Comparison of ENCODE assay signal across 11 mouse cellular contexts in the genomic region with DNA sequence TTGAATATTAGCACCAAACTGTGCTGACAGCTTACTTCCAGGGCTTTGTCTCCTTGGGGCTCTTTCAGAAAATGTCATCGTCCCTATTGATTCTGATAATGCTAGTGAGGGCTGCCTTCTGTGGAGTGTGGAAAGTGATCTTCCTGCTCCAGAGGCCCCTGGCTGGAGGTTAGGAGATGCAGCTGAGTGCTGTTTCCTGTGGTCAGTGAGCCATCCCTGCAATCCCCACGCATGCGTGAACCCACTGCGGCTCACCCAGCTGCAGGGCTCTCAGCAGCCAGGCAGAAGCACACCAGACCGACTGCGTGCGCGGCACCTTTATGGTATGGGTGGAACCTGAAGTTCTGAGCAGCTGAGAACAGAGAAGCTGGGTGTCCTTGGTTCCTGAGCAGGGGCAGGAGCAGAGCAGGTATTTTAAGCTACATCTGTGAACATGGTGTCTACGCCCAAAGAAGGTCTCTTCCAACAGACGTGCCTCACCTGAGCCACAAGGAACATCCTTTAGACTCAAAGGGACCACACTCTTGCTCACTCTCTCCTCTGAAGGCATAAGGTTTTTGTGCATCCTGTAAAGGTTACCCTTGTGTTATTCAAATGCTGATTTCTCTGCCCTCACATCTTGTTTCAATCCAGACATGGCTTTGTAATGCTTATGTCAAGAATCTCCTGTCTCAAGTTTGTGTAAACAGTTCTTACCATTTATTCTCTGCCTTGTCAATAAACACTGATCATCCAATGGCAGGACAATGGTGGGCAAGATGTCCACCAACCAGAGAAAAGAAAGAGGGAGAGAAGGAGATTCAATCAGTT.
A peak's percentile ranks its signal among the peaks of the same experiment; 100 is the strongest.
DNase-seq lines count a peak whose midpoint lies in the region; ATAC-seq and TF ChIP-seq lines count a peak whose summit lies in the region.
"Had no signal": no experiment of that assay in that cellular context is flagged by ENCODE, and none has a peak within 500 bp of the region (broad histone marks: within the 10 kb centered on the region; RNA-seq: fewer than 3 reads in every experiment).

No protein-coding gene starts in this region.

- ATAC-seq in kidney, postnatal 0 days (replicated peaks; ENCODE audit: low FRiP score, low read depth): no peak
- ATAC-seq: Patski had no signal

- no peak for TF ChIP-seq CTCF in heart, adult 2 months (IDR thresholded peaks at IDR 0.05)
- TF ChIP-seq CTCF in kidney, postnatal 0 days (IDR thresholded peaks at IDR 0.05; ENCODE audit: low read depth): no peak

- H3K27ac ChIP-seq in heart, adult 2 months: peak overlapping the region; percentile 80
- H3K27ac ChIP-seq in kidney, postnatal 0 days: no peak overlapping the region
- H3K27ac ChIP-seq: liver, embryonic 15.5 days had no signal

- H3K36me3 ChIP-seq in heart, adult 2 months (ENCODE audit: control insufficient read depth, insufficient read depth, low read length): peaks cover 2% of the 10 kb centered on the region; the same call in 1 of the 2 replicates
- H3K36me3 ChIP-seq in kidney, postnatal 0 days (ENCODE audit: insufficient read depth, low read length): no peaks in the 10 kb centered on the region
- H3K36me3 ChIP-seq: liver, embryonic 15.5 days had no signal

- H3K79me2 ChIP-seq in heart, adult 2 months (replicated peaks; ENCODE audit: control insufficient read depth, insufficient read depth, low read length): no peaks in the 10 kb centered on the region

- TF ChIP-seq EP300 in heart, adult 2 months (IDR thresholded peaks at IDR 0.05; ENCODE audit: insufficient read depth, low read depth, low read length): no peak

- intact Hi-C loops in heart, adult 2 months (cut with DNase I): loop anchor here (1.0 kb wide), 1 partner anchor 74 kb away; no protein-coding TSS in a partner anchor

- no peak overlapping the region for H3K4me2 ChIP-seq in kidney, postnatal 0 days (ENCODE audit: low read length)
- H3K4me2 ChIP-seq: liver, embryonic 15.5 days had no signal

- H3K4me1 ChIP-seq in heart, adult 2 months (ENCODE audit: control insufficient read depth, insufficient read depth, low read length): peaks cover 36% of the 10 kb centered on the region
- H3K4me1 ChIP-seq in kidney, postnatal 0 days (replicated peaks; ENCODE audit: insufficient read depth, low read length): peaks cover 13% of the 10 kb centered on the region

- peak; percentile 65 for DNase-seq in layer of hippocampus, adult 9-11 months
- DNase-seq in layer of hippocampus, postnatal 36 days: no peak
- peak; percentile 36 for DNase-seq in Muller cell, postnatal 12 days (ENCODE audit: inconsistent ontology term)
- peak; percentile 62 to 71 for DNase-seq in heart, adult 2 months
- DNase-seq in kidney, postnatal 0 days (ENCODE audit: low spot score): peak; percentile 60
- DNase-seq in urinary bladder, adult 18-20 months (ENCODE audit: low spot score in 2 of 2): no peak
- no peak for DNase-seq in left cerebral cortex, adult 18-20 months (ENCODE audit: low spot score in 2 of 2)
- DNase-seq in adrenal gland, postnatal 25 days: no peak
- DNase-seq: cerebellum, adult 8-10 months had no signal

- H3K9me3 ChIP-seq in kidney, postnatal 0 days (replicated peaks; ENCODE audit: low read length): no peaks in the 10 kb centered on the region
- H3K9me3 ChIP-seq: liver, embryonic 15.5 days had no signal

- H3K27me3 ChIP-seq in heart, adult 2 months (ENCODE audit: control insufficient read depth, insufficient read depth, low read length): no peaks in the 10 kb centered on the region
- no peaks in the 10 kb centered on the region for H3K27me3 ChIP-seq in kidney, postnatal 0 days (ENCODE audit: insufficient read depth, low read length)
- H3K27me3 ChIP-seq: liver, embryonic 15.5 days; Patski had no signal

- no peak overlapping the region for H3K9ac ChIP-seq in heart, adult 2 months (ENCODE audit: low read depth, low read length)
- H3K9ac ChIP-seq in kidney, postnatal 0 days (ENCODE audit: low read depth, low read length): no peak overlapping the region
- H3K9ac ChIP-seq: liver, embryonic 15.5 days had no signal

- WGBS in heart, adult 2 months: 26% methylated on average over 10 of the region's 10 CpGs
- WGBS in kidney, postnatal 0 days: 42% methylated on average over 10 of the region's 10 CpGs

- H3K4me3 ChIP-seq in heart, adult 2 months: no peak overlapping the region
- H3K4me3 ChIP-seq in kidney, postnatal 0 days (replicated peaks; ENCODE audit: low read depth, low read length): no peak overlapping the region
- H3K4me3 ChIP-seq: liver, embryonic 15.5 days had no signal

- no peak for TF ChIP-seq POLR2A in heart, adult 2 months (IDR thresholded peaks at IDR 0.05; ENCODE audit: insufficient read depth, low read depth, low read length)

Comparison
In these comparisons a context has a peak if more than half of its experiments do, and no peak if none do; other contexts are left out.
1. DNase-seq: peak in layer of hippocampus, adult 9-11 months (single experiment), Muller cell, postnatal 12 days (single experiment), heart, adult 2 months (2 of 2) and kidney, postnatal 0 days (single experiment); none in layer of hippocampus, postnatal 36 days (0 of 2), urinary bladder, adult 18-20 months (0 of 2), left cerebral cortex, adult 18-20 months (0 of 2) and adrenal gland, postnatal 25 days (single experiment).